Mouse (Mus musculus) stomach, postnatal 0 days (tissue): ENCODE measurements at regions not wholly inside any gene's neighbourhood (a gene's known extent, or its start where the extent isn't known, plus 50 kb on each side); places are given as distances from the start of the nearest gene placed in this dataset.

Source experiments
- ATAC-seq: fragments of 200-750 bp; cut with Nextera tagmentation; 2 replicates; pipeline ENCODE4 v1.8.0; 2017; ENCODE audit not compliant: low FRiP score, low TSS enrichment
- DNase-seq: peaks from one replicate; pipeline ENCODE4 v3.0.0-alpha.2; 2016; ENCODE audit warnings: low spot score
- H3K27ac ChIP-seq: fragments of 300-500 bp; sonication (generic); replicated peaks from 2 replicates; pipeline ENCODE4 v1.5.1; 2014; ENCODE audit warnings: mild to moderate bottlenecking, control low read depth
- H3K27me3 ChIP-seq: fragments of 300-500 bp; sonication (generic); 2 replicates; pipeline ENCODE4 v1.6.1; 2014; ENCODE audit warnings: low read length; ENCODE audit not compliant: control insufficient read depth, insufficient read depth
- H3K36me3 ChIP-seq: fragments of 300-500 bp; sonication (generic); 2 replicates; pipeline ENCODE4 v1.6.1; 2014; ENCODE audit warnings: low read length, mixed read lengths; ENCODE audit not compliant: control insufficient read depth, insufficient read depth
- H3K4me1 ChIP-seq: fragments of 300-500 bp; sonication (generic); replicated peaks from 2 replicates; pipeline ENCODE4 v1.6.1; 2014; ENCODE audit warnings: antibody characterized with exemption; ENCODE audit not compliant: control insufficient read depth, insufficient read depth
- H3K4me2 ChIP-seq: fragments of 300-500 bp; sonication (generic); replicated peaks from 2 replicates; pipeline ENCODE4 v1.6.1; 2014; ENCODE audit warnings: low read depth, mild to moderate bottlenecking, control low read depth, moderate library complexity
- H3K4me3 ChIP-seq: fragments of 300-500 bp; sonication (generic); 2 replicates; pipeline ENCODE4 v1.5.1; 2014; ENCODE audit warnings: low read depth, low read length, control low read depth
- H3K9ac ChIP-seq: fragments of 300-500 bp; sonication (generic); 2 replicates; pipeline ENCODE4 v1.6.1; 2014; ENCODE audit warnings: mild to moderate bottlenecking, low read length, control low read depth, mixed read lengths
- H3K9me3 ChIP-seq: fragments of 300-500 bp; sonication (generic); 2 replicates; pipeline ENCODE4 v1.6.1; 2016; ENCODE audit warnings: low read length; ENCODE audit not compliant: control insufficient read depth
- CTCF ChIP-seq: IDR thresholded peaks from 2 replicates; pipeline ENCODE4 v1.5.1; 2016; ENCODE audit warnings: antibody characterized with exemption, low read depth, mild to moderate bottlenecking, moderate library complexity
- EP300 ChIP-seq: optimal IDR thresholded peaks from 2 replicates; pipeline ENCODE3; 2016; ENCODE audit warnings: antibody characterized with exemption
- WGBS: fragments of 180-500 bp; shearing (Covaris S2); extraction: QIAGEN DNeasy Blood & Tissue Kit; methylation state at CpG from one replicate; pipeline ENCODE4 v1.1.7; 2014; 5-methylcytosine and 5-hydroxymethylcytosine counted together

- 48% methylated on average over 4 of the region's 4 CpGs for WGBS
- ATAC-seq (no peak), DNase-seq (no peak)
Measured at GRCm38 (mm10) chr4:70615794-70616193, 81.0 kb upstream of the Megf9 start.

DNA sequence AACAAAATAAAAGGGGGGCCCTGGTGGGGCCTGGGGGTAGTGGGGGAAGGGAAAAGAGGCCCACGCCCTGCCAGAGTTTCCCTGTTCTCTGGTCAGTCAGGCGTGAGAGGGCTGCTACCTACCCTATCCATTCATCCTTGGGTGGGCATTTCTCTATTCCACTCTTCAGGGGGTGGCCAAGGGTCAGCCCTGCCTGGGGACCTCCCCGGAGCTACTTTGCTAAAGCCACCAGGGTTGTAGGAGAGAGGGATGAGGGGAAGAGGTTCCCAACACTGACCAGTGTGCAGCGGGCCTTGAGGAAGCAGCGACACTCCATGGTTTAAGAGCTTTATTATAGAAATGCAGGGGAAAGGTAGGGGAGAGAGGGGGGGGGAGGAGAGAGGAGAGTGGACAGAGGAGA lies 79.6 kb upstream of the Megf9 start:
- Histone ChIP-seq H3K4me1 (no peaks in the 10 kb centered on the region), H3K27ac (no peak overlapping the region), H3K4me3 (no peak overlapping the region), H3K9ac (no peak overlapping the region), H3K27me3 (no peaks in the 10 kb centered on the region), H3K4me2 (no peak overlapping the region), H3K36me3 (no peaks in the 10 kb centered on the region), H3K9me3 (no peaks in the 10 kb centered on the region)
- WGBS, result 80% methylated on average over 5 of the region's 5 CpGs
- ATAC-seq (no peak), DNase-seq (no peak)
- TF ChIP-seq EP300 (no peak), CTCF (no peak)

More at GRCm38 (mm10) chr4:70615794-70616193, 81.0 kb upstream of the Megf9 start:
- Histone ChIP-seq H3K4me1 (no peaks in the 10 kb centered on the region), H3K4me2 (no peak overlapping the region), H3K27me3 (no peaks in the 10 kb centered on the region), H3K9me3 (no peaks in the 10 kb centered on the region), H3K4me3 (no peak overlapping the region), H3K9ac (no peak overlapping the region), H3K36me3 (no peaks in the 10 kb centered on the region), H3K27ac (no peak overlapping the region)
- TF ChIP-seq EP300, result no peak
- no peak for TF ChIP-seq CTCF

DNA sequence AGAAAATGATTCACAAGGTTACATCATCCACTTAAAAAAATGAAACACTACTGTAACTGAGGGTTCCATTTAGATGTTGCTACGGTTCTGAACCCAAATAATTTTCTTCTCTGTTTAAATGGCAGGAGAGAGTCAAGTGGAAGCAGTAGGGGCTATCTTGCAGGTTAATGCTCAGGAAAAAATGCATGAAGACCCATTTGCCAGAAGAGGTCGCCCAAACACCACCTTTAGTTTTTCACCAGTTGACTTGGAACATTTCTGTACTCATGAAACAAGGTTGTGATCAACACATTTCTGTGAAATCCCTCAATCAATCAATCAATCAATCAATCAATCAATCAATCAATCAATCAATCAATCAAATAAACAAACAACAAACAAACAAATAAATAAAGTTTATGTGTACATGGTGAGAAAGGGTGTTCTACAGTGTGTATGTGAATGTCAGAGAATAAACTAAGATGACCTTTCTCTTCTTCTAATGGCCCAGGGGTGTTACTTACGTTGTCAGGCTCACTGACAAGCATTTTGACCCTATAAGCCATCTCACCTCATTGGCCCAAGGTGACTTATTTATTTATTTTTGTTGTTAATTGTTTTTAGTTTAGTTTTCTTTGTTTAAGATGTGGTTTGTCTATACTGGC lies 68.5 kb upstream of the Megf9 start:
- 17% methylated on average over 3 of the region's 3 CpGs for WGBS
- peak; percentile 41 for DNase-seq
- peak; percentile 79 for TF ChIP-seq CTCF
- TF ChIP-seq EP300, result no peak
- H3K9ac ChIP-seq, result no peak overlapping the region
- no peak for ATAC-seq
- no peak overlapping the region for H3K4me3 ChIP-seq
- H3K9me3 ChIP-seq, result no peaks in the 10 kb centered on the region
- H3K4me1 ChIP-seq, result no peaks in the 10 kb centered on the region
- no peaks in the 10 kb centered on the region for H3K27me3 ChIP-seq
- H3K4me2 ChIP-seq, result no peak overlapping the region
- H3K27ac ChIP-seq, result no peak overlapping the region
- H3K36me3 ChIP-seq, result no peaks in the 10 kb centered on the region

- TF ChIP-seq CTCF (peak; percentile 88), EP300 (no peak)
- Histone ChIP-seq H3K4me2 (no peak overlapping the region), H3K36me3 (no peaks in the 10 kb centered on the region), H3K4me3 (no peak overlapping the region), H3K9ac (no peak overlapping the region), H3K9me3 (no peaks in the 10 kb centered on the region), H3K27me3 (no peaks in the 10 kb centered on the region), H3K27ac (no peak overlapping the region), H3K4me1 (no peaks in the 10 kb centered on the region)
- WGBS, result 2% methylated on average over 4 of the region's 4 CpGs
- DNase-seq (no peak), ATAC-seq (no peak)
Measured at GRCm38 (mm10) chr4:70601301-70601700, 66.5 kb upstream of the Megf9 start.
